Mouse (Mus musculus) G1E (cell line): ENCODE measurements around the gene Sbds.

Experiments used
- CTCF ChIP-seq: IDR thresholded peaks from 2 replicates; pipeline ENCODE4 v1.5.1; 2012; ENCODE audit warnings: low read depth, low read length, inconsistent platforms, mixed read lengths
- GATA1 ChIP-seq: IDR thresholded peaks from 2 replicates; pipeline ENCODE4 v1.6.1; 2012; ENCODE audit warnings: borderline replicate concordance, low read length, inconsistent platforms, mixed read lengths
- GATA2 ChIP-seq: IDR thresholded peaks from 2 replicates; pipeline ENCODE4 v1.6.1; 2012; ENCODE audit warnings: low read depth, low read length, inconsistent platforms, borderline replicate concordance
- POLR2AphosphoS5 ChIP-seq: IDR thresholded peaks from 2 replicates; pipeline ENCODE4 v1.6.1; 2012; ENCODE audit warnings: low read depth, low read length, inconsistent platforms; ENCODE audit not compliant: insufficient replicate concordance
- TAL1 ChIP-seq: conservative IDR thresholded peaks from 2 replicates; pipeline ENCODE4 v1.6.1; 2012; ENCODE audit warnings: low read depth, low read length, inconsistent platforms, mixed read lengths

GRCm38 (mm10) chr5:130264433-130265005 lies 9.2 kb upstream of the Sbds start:
- TF ChIP-seq CTCF (no peak), POLR2AphosphoS5 (no peak), GATA1 (no peak), TAL1 (no peak), GATA2 (no peak)
